Mouse (Mus musculus) left cerebral cortex, postnatal 36 days (tissue): ENCODE results near the gene Ppp2r3a. TPM values are rescaled to one million over a fixed set of nuclear protein-coding genes. Genes with fewer than 3 reads are reported as not detected.

Source experiments
- DNase-seq, 2 experiments: peaks; one replicate each; pipeline ENCODE4 v3.0.0; 2021 to 2022; ENCODE audit warnings: low spot score in 2 of 2, mixed read lengths in 1 of 2
- intact Hi-C: fragments of 180-260 bp; cut with DNase I; formaldehyde crosslinking; loops from one replicate; pipeline ENCODE4 v1.15.1; 2025
- total RNA-seq, 2 experiments: library from RNA; stranded (reverse); gene quantifications; 2 replicates each; pipeline ENCODE4 v1.2.3; 2021

The Ppp2r3a gene
- total RNA-seq, 2 experiments from 2014 or later: 20.4 to 22.3 TPM

DNA sequence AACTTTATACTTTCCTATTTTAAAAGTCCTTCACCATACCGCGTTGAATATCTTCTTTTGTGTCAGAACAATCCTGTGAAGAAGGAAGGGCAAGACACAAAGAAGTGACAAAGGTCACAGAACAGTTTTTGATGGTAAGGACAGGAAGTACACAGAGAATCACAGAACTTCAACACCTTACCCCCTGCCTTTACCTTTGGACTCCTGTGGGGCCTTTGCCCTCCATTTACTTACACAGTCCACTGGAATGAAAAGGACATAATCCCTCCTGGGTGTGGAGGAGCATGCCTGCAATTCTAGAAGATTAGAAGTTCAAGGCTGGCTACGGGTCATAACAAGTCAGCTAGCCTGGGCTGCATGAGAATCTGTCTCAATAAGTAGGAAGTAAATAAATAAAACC lies 1.5 kb upstream of the Ppp2r3a start:
- intact Hi-C loops: loop anchor here (5.0 kb wide), 1 partner anchor 181 kb away; the partner anchor contains the start of gene Msl2
- DNase-seq: no peak

DNA sequence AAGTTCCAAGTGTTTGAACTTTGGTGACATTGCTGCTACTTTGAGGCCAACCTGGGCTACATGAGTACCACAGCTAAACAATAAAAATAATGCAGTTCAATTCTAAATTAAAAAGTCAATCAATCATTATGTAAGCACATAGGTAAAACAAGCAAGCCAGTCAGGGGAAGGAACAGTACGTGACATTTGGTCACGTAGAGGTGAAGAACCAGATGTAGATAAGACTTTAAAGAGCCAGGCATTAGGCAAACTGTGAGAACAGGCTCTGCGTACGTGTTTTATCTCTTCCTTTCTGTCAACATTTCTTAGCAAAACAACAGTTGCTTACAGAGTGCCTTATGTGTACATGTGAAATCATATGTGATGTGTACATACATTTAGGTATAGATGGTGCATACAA lies 946 bp upstream of the Ppp2r3a start:
- intact Hi-C loops: loop anchor here (5.0 kb wide), 1 partner anchor 180 kb away; the partner anchor contains the start of gene Msl2
- no peak for DNase-seq

DNA sequence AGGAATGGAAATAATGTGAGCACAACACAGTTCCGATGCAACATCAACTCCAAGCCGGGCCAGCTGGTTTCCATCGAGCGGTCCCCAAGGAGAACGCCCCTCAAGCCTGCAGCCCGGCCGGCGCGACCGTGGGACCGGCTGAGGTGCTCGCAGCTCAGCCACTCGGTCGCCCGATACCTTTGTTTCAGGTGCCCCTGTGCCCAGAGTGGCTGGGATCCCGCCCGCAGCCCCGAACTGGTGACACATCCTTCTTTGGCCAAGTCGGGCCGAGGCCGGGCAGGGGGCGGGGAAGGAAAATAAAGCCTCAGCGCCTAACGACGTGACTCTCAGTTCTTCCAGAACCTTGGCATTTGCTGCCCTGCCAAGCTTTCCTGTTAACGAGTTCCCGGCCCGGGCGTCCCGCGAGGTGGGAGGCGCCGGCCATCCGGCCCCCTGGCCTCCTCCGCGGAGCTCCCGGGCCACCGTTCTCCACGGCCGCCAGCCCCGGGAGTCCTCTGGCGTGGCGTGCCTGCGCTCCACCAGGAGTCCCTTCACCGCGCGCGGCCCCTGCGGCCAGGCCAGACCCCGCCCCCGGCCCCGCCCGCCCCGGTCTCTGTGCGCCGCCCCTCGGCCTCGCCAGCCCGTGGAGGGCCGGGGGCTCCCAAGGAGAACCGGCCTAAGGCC lies 483 bp downstream of the Ppp2r3a start:
- intact Hi-C loops: loop anchor here (2.0 to 5.0 kb wide), 2 partner anchors 68 to 179 kb away; partner anchors contain the start of gene Msl2

DNA sequence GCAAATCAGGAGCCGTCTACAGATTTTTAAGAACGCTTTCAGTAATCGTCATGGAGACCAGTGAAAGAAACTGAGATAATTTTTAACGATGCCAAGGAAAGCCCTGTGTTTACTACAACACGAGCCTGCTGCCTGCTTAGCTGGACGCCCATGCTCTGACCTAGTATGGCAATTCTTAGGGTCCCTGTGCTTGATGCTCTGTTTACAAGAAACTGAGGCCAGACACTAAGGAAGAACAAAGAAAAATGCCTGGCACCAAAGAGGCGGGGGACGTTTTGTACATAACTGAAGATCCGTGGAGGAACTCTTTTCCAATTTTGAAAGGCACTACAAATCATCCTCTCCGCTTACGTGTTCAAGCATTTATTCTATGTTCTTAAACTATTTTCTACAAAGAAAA lies 1.1 kb downstream of the Ppp2r3a start:
- peak in 1 of 2 experiments; percentile 9 for DNase-seq

More for the DNA sequence above, 483 bp downstream of the Ppp2r3a start:
- peak; percentile 64 to 70 for DNase-seq

DNA sequence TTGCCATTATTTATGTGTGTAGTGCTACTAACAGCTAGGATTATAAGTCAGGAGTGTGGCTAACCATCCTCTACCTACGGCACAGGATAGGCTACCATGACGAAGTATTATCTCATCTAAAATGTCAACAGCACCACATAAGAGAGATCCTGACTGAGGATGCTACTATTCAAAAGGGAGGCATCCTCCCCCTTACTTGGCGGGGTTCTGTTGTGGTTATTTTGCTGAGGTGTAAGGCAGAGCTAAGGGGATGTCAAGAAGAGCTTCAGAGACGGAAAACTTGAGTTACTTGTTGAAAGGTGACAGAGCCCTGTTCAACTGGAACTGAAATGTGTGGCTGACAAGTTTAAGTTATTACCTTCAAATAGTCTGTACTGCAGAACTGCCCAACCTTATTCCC lies 2.0 kb downstream of the Ppp2r3a start:
- intact Hi-C loops: loop anchor here (2.0 to 5.0 kb wide), 2 partner anchors 67 to 177 kb away; partner anchors contain the start of gene Msl2

More for the DNA sequence above, 1.1 kb downstream of the Ppp2r3a start:
- intact Hi-C loops: loop anchor here (2.0 to 5.0 kb wide), 2 partner anchors 68 to 178 kb away; partner anchors contain the start of gene Msl2

DNA sequence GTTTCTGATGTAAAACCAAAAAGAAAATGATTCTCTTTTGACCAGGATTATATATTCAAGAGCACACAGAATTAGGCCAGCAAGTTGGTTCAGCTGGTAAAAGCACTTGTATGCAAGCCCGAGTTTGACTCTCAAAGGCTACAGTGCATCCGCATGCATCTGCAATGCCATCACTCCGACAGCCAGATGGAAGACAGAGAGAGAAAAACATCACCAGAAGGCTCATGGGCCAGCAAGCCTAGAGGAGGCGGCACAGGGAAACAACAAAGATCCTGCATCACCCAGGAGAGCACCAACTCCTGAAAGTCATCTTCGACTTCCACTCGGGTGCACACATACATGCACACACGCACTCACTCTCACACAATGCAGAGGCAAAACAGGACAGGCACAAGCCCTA lies 4.1 kb downstream of the Ppp2r3a start:
- intact Hi-C loops: no loop called here

More for the DNA sequence above, 2.0 kb downstream of the Ppp2r3a start:
- DNase-seq: no peak

DNA sequence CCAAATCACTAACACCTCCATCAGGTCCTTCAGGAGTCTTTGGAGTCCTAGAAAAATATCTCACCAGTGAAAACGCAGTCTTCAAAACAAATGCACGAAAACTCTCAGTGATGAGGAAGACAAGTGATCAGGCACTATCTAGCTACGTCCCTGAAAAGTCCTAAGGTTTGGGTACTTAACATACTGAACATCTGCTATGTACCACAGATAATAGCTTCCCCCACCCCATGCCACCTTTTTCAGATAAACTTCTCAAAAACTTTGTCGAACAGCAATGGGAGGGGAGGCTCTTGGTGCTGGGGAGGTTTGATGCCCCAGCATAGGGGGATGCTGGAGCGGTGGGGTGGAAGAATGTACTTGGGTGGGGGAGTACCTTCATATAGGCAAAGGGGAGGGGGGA lies 6.1 kb downstream of the Ppp2r3a start:
- intact Hi-C loops: no loop called here
- DNase-seq: no peak

More for the DNA sequence above, 4.1 kb downstream of the Ppp2r3a start:
- peak in 1 of 2 experiments; percentile 8 for DNase-seq

DNA sequence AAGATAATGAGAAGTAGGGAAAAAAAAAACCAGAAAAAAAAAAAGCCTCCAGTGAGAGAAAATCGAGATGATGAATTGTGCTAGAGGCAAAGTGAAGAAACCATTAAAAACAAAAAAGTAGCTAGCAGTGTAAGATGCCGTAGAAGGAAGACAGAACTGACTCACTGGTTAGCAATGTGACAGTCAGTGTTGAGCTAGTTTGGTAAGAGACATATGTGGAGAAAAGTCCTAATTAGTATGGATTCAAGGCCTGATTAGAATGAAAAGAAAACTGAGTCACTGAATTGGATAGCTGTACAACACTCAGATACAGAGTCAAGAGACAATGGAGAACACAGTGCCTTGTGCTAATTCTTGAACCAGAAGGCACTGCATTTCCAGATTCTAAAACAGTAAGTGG lies 7.9 kb downstream of the Ppp2r3a start:
- intact Hi-C loops: no loop called here
- no peak for DNase-seq

DNA sequence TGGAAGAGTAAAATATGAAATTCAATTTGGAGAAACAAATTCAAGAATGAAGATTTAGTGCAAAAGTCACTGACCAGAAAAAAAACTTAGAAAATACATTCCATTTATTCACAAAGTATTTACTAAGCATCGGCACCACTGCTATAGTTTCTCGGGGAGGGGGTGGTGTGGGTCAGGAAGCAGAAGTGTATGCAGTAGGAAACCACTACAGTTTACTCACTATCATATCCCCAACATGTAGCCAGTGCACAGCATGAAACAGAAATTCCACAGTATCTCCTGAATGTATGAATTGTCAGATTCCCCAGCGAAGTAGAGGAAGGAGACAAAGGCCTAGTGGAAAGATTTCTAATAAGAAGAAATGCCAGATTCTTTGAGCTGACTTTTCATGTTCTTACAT lies 11.4 kb downstream of the Ppp2r3a start:
- no peak for DNase-seq
- intact Hi-C loops: no loop called here

DNA sequence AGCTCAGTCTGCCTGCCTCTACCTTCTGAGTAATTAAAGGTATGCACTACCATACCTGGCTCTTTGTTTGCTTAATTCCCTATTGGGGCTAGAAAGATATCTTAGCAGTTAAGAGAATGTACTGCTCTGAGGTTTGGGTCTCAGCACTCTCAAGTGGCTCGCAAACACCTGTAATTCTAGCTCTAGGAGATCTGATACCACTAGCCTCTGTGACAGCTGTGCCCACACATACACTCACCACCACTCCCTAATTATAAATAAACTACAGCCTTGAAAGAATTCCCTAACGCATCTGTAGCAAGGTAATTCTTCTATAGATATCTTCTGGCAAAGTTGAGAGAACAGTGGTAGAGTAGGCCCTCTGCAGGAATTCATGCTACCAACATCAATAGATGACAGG lies 15.8 kb downstream of the Ppp2r3a start:
- DNase-seq: no peak
- intact Hi-C loops: no loop called here

DNA sequence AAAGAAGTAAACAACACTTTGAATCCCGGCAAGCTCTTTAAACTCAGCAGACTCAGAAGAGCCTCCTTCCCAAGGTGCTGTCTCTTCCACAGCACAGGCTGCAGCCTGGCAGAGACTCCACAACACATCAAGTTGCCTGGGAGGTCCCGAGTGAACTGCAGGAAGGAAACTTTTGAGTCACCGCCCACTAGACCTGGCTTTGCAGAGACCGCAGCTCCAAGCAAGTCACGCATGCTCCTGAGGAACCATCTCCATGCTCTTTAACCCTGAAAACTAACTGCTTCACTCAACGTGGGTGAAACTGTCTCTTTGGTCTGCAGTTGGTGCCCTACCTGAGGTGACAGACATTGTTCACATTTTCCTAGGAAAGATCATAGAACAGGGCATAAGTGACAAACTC lies 19.6 kb downstream of the Ppp2r3a start:
- intact Hi-C loops: no loop called here
- DNase-seq: no peak

DNA sequence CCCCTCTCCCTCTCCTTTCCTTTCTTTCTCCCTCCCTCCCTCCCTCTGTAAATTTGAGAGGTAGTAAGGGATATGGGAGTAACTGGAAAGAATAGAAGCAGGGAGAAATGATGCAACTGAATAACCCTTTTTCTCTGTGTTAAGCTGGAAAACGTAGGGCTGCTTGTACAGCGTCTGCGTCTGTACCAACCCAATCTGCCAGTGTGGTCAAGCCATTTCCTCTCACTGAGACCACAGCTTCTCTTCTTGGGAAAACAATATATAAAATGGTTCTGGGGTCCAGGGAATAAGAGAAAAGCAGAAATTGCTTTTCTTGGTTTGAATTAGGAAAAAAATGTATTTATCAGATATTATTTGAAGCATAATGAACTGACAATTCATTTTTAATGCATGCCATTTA lies 21.6 kb downstream of the Ppp2r3a start:
- no peak for DNase-seq
- intact Hi-C loops: no loop called here

DNA sequence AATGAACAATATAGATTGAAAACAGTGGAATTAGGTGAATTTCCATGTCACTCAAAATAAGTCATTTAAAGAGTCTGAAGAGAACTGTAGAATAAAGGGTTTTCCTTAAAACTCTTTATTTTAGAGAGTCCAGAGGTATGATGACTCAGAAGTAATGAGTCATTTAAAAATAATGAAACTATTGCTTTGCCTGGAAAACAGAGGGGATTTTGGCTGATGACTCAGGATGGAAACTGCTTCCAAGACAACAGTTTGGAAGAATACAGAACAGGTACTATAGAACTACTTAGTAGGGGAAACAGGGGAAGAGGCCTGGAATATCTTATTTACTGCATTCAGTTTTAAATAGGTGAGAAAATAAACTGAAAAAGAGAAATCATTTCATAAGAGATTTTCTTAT lies 22.7 kb downstream of the Ppp2r3a start:
- intact Hi-C loops: no loop called here
- DNase-seq: no peak

DNA sequence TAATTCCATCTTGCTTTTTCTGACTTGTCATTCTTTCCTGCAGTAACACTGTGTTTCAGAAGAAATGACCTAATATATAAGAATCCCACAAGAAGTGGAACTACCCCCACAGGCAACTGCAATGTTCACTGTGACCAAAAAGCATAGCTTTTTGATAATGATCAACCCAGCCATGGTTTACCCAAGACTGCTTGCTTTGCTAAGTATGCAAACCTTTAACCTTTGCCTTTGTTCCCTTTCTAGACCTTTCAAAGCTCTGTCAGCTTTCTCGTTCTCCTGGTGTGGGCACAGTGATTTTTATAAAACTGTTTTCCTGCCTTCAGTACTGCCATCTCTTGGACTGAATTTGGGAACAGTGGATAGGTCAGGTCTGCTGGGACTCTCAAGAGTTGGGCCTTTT lies 43.6 kb downstream of the Ppp2r3a start:
- DNase-seq: no peak
- intact Hi-C loops: no loop called here

DNA sequence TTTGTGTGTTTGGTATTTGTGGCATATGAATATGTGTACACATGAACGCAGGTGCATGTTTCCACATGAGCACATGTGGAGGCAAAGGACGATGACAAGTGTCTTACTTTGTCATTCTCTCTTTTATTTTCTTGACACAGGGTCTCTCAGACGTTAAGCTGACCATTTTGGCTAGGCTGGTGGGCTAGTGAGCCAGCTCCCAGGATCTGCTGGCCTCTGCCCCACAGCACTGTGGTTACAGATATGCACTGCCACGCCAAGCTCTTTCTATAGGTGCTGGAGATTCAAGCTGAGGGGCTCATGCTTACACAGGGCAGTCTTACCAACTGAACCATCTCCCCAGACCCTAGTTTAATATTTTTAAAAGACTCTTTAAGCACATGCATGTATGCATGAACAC lies 45.1 kb downstream of the Ppp2r3a start:
- intact Hi-C loops: no loop called here
- DNase-seq: no peak

DNA sequence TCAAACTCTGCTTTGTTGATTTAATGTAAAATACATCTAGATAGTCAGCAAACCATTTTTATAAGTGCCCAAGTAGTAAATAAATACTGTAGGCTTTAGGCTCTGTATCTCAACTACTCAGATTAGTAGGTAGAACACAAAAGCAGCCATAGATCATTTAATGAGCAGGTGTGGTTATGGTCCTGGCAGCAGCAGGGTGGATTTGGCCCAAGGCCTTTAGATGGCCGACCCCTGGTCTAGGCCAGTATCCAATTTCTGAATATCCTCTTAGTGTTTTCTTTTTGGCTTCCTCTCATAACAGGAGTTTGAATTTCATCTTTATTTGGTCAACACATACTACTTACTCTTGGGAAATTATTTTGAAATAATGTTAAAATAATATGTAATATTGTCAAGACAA lies 46.4 kb downstream of the Ppp2r3a start:
- intact Hi-C loops: no loop called here
- no peak for DNase-seq

DNA sequence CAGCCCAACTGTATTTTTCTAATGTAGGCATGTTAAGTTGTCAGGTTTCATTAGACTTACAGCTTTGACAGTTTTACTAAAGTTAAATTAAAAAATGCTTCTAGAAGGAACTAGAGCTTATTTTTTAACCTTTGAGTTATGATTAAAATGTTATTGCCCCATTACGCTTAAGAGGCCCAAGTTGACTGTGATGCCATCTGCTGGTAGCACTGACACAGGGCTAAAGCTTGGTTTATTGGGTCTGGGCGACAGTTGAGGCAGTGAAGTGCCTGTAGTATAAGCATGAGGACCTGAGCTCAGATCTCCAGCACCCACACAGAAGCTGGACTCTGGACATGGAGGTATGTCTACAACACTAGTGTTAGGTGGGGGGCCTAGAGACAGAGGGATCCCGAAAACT lies 47.5 kb downstream of the Ppp2r3a start:
- DNase-seq: no peak
- intact Hi-C loops: no loop called here

DNA sequence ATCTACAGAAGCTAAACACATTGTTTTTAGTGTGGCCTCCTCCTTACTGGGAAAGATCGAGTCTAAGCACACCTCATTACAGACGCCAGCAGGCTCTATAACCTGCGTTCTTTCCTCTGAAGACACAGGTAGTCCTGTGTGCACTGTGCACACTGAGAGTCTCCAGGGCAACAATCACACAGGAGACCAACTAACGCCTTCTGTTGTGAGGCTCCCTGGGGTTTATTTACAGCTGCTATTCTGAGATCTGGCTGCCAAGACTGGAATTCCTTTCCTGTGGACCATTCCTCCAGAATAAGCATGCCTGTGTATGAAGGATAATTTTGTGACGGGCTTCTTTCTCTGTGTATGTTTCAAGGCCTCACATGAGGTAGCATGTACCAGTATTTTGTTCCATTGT lies 51.0 kb downstream of the Ppp2r3a start:
- intact Hi-C loops: no loop called here

DNA sequence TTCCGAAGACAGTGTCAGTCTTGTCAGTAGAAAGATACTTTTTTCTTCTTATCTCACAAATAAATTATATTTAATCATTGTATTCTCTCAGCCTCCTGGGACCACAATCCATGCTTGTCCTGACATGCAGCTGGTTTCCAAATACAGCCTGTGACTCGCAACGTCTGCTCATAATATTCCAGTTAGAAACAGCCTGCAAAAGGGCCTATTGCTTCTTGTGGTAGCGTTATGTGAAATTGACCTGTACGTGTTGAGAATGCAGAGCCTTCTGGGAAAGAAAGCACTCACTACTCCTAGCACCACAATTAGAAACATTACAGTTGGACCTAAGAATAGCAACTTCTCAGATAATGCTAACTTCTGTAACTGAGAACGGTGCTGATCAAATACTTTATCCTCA lies 52.8 kb downstream of the Ppp2r3a start:
- intact Hi-C loops: no loop called here
- no peak for DNase-seq

More for the DNA sequence above, 51.0 kb downstream of the Ppp2r3a start:
- DNase-seq: no peak

DNA sequence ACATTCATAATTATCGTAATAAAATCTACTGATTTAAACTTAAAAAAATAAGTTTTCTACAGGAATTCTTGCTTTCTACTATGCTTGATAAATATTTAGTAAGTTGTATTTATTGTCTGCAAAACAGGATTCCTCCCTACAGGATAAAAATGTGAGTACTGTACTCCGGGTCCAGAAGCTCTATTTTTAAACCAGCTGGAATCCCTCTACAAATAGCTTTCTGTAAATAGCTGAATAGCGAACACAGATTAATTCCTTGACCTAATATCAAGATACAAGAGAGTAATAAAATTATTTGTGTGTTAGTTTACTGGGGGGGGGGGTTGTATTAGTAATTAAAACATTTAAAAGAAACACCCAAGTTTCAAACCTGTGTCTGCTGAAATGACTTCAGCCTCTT lies 53.3 kb downstream of the Ppp2r3a start:
- intact Hi-C loops: no loop called here
- DNase-seq: no peak

DNA sequence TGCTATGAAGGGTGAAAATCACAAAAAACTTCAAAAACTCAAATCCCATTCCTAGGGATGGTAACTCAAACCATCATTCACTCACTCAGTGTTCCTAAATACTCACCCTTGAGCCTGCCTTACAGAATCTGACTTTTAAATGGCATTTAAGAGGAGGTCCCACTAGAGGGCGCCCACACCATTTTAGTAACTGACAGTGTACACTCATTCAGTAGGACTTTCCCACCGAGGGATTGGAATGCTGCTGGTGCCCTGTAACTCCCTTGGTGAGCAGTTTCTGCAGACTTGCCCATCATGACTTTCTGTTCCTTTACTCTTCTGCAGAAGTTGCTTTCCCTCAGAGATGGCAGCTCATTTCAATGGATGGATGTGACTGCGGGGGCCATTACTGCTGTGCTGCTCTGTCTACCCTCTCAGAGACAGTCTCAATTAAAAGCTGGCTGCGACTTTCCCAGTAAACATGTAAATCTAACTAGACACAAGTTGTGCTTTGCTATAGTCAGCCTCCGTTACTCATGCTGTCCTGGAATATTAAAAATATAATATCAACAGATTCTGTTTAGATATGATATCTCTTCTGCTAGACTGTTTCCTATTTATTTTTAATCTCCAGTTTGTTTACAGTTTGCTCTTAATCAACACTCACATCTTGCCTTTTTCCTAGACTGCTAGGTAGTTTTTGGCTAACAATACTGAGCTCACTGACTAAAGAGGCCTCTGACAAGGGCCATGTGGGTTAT lies 69.5 kb downstream of the Ppp2r3a start:
- DNase-seq: peak; percentile 70 to 85
- intact Hi-C loops: loop anchor here (2.0 to 10.0 kb wide), 3 partner anchors 69 to 1173 kb away; partner anchors contain the start of genes Ephb1 and Ppp2r3a
